Mouse (Mus musculus) neural tube, embryonic 11.5 days (tissue): Measurements from ENCODE around the gene Arid1b. TPM values are rescaled to one million over a fixed set of nuclear protein-coding genes. Genes with fewer than 3 reads are reported as not detected.
"Not testable (repeated sequence)": the region's sequence is repeated elsewhere in the genome, so short reads cannot be mapped to it uniquely, and the experiment has no call there.

ENCODE experiments used
- ATAC-seq: fragments of 200-750 bp; cut with Nextera tagmentation; 2 replicates; pipeline ENCODE4 v1.8.0; 2017; ENCODE audit warnings: moderate number of reproducible peaks, mild to moderate bottlenecking, moderate TSS enrichment, moderate library complexity; ENCODE audit not compliant: insufficient read depth, low FRiP score, low TSS enrichment
- DNase-seq: peaks from one replicate; pipeline ENCODE4 v3.0.0-alpha.2; 2015; ENCODE audit warnings: low spot score
- H3K27ac ChIP-seq: fragments of 300-500 bp; sonication (generic); 2 replicates; pipeline ENCODE4 v1.5.1; 2014; ENCODE audit warnings: low read depth, mild to moderate bottlenecking, low read length
- H3K27me3 ChIP-seq: fragments of 300-500 bp; sonication (generic); 2 replicates; pipeline ENCODE4 v1.6.1; 2014; ENCODE audit warnings: mild to moderate bottlenecking, low read length, mixed read lengths; ENCODE audit not compliant: control insufficient read depth, insufficient read depth
- H3K36me3 ChIP-seq: fragments of 300-500 bp; sonication (generic); 2 replicates; pipeline ENCODE4 v1.6.1; 2014; ENCODE audit warnings: mild to moderate bottlenecking, low read length, moderate library complexity, mixed read lengths; ENCODE audit not compliant: control insufficient read depth, insufficient read depth
- H3K4me1 ChIP-seq: fragments of 300-500 bp; sonication (generic); 2 replicates; pipeline ENCODE4 v1.6.1; 2014; ENCODE audit warnings: low read length, mixed read lengths; ENCODE audit not compliant: control insufficient read depth, insufficient read depth
- H3K4me2 ChIP-seq: fragments of 300-500 bp; sonication (generic); 2 replicates; pipeline ENCODE4 v1.6.1; 2014; ENCODE audit warnings: low read depth, mild to moderate bottlenecking, moderate library complexity
- H3K4me3 ChIP-seq: fragments of 300-500 bp; sonication (generic); 2 replicates; pipeline ENCODE4 v1.5.1; 2014; ENCODE audit warnings: low read depth, low read length
- H3K9ac ChIP-seq: fragments of 300-500 bp; sonication (generic); 2 replicates; pipeline ENCODE4 v1.6.1; 2014; ENCODE audit warnings: mild to moderate bottlenecking, low read length
- H3K9me3 ChIP-seq: fragments of 300-500 bp; sonication (generic); 2 replicates; pipeline ENCODE4 v1.6.1; 2016; ENCODE audit warnings: low read length; ENCODE audit not compliant: control insufficient read depth
- WGBS: fragments of 180-500 bp; shearing (Covaris S2); extraction: QIAGEN DNeasy Blood & Tissue Kit; methylation state at CpG from one replicate; pipeline ENCODE4 v1.1.7; 2014; 5-methylcytosine and 5-hydroxymethylcytosine counted together
- polyA plus RNA-seq: library from polyadenylated mRNA; unstranded; fragments of >200 nt; fragmentation: Nextera tagmentation; extraction: Ambion mirVana; gene quantifications from 2 replicates; pipeline ENCODE4 v1.2.1, GENCODE M21; 2014

Gene Arid1b
- polyA plus RNA-seq, 1 experiment from 2014 or later, result 14.3 TPM

DNA sequence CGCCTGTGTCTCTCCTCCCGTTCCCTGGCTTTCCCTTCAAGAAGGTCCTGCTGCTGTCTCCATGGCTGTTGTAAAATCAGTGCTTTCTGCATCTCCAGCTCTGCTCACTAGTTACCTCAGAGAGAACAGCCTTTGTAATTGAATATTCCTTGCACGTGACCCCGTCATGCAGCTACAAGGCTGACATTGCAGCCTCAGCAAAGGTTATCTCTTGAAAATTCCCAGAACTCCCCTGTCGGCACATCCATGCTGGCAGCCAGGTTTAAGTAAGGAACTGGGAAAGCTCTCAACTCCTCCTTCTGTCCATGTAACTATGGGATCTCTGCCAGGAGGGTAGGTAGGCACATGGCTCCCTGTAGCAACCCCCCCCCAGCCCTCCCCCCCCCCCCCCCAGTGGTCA is 91.8 kb downstream of the Arid1b start:
- Histone ChIP-seq H3K4me1 (peaks cover 27% of the 10 kb centered on the region), H3K27ac (no peak overlapping the region), H3K4me3 (no peak overlapping the region), H3K9ac (no peak overlapping the region), H3K36me3 (no peaks in the 10 kb centered on the region), H3K9me3 (no peaks in the 10 kb centered on the region), H3K27me3 (no peaks in the 10 kb centered on the region), H3K4me2 (no peak overlapping the region)
- no peak for DNase-seq
- 66% methylated on average over 5 of the region's 5 CpGs for WGBS
- no peak for ATAC-seq

GRCm38 (mm10) chr17:5088241-5088640 is 94.1 kb downstream of the Arid1b start:
- DNase-seq, H3K27ac ChIP-seq, ATAC-seq, H3K9me3 ChIP-seq, H3K4me3 ChIP-seq, H3K9ac ChIP-seq, H3K27me3 ChIP-seq, H3K36me3 ChIP-seq, H3K4me2 ChIP-seq: not testable (repeated sequence)
- H3K4me1 ChIP-seq, result peaks cover 19% of the 10 kb centered on the region
- 83% methylated on average over 2 of the region's 2 CpGs for WGBS

- H3K4me1 ChIP-seq, result peaks cover 16% of the 10 kb centered on the region
- H3K36me3 ChIP-seq, result no peaks in the 10 kb centered on the region
- no peaks in the 10 kb centered on the region for H3K27me3 ChIP-seq
- 61% methylated on average over 5 of the region's 5 CpGs for WGBS
- no peak for DNase-seq
- no peak for ATAC-seq
- H3K9me3 ChIP-seq, result no peaks in the 10 kb centered on the region
- H3K4me2 ChIP-seq, result no peak overlapping the region
- no peak overlapping the region for H3K4me3 ChIP-seq
- H3K9ac ChIP-seq, result no peak overlapping the region
- H3K27ac ChIP-seq, result no peak overlapping the region
These were observed 94.7 kb downstream of the Arid1b start for GRCm38 (mm10) chr17:5088822-5089221.

DNA sequence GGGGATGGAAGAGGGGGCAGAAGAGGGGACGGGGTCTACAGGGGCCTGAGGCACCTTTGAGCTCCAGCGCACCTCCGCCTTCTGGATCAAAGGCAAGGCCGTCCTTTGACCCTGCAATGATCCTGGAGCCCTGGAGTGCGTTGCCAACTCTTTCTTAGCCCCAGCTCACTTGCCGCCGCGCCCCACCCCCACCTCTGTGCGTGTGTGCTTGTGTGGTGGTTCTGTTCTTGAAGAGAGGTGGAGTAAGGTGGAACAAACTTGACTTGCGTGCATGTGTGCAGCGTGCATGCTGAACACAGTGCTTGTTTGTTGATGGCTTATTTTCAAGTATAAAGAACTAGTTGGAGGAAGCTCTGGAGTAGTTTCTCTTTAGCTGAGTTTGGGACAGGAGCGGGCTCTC is 95.4 kb downstream of the Arid1b start:
- H3K4me1 ChIP-seq, result peaks cover 12% of the 10 kb centered on the region
- no peak overlapping the region for H3K4me2 ChIP-seq
- no peaks in the 10 kb centered on the region for H3K27me3 ChIP-seq
- H3K9ac ChIP-seq, result no peak overlapping the region
- H3K4me3 ChIP-seq, result no peak overlapping the region
- H3K27ac ChIP-seq, result no peak overlapping the region
- no peaks in the 10 kb centered on the region for H3K36me3 ChIP-seq
- H3K9me3 ChIP-seq, result no peaks in the 10 kb centered on the region
- ATAC-seq (no peak), DNase-seq (peak; percentile 40)
- WGBS, result 10% methylated on average over 12 of the region's 12 CpGs

- Histone ChIP-seq H3K9me3 (no peaks in the 10 kb centered on the region), H3K27me3 (no peaks in the 10 kb centered on the region), H3K36me3 (no peaks in the 10 kb centered on the region), H3K4me1 (peaks cover 17% of the 10 kb centered on the region), H3K4me3 (no peak overlapping the region), H3K27ac (no peak overlapping the region), H3K4me2 (no peak overlapping the region), H3K9ac (no peak overlapping the region)
- no peak for DNase-seq
- no peak for ATAC-seq
- 82% methylated on average over 16 of the region's 16 CpGs for WGBS
These were observed 97.4 kb downstream of the Arid1b start for GRCm38 (mm10) chr17:5091490-5091889.

DNA sequence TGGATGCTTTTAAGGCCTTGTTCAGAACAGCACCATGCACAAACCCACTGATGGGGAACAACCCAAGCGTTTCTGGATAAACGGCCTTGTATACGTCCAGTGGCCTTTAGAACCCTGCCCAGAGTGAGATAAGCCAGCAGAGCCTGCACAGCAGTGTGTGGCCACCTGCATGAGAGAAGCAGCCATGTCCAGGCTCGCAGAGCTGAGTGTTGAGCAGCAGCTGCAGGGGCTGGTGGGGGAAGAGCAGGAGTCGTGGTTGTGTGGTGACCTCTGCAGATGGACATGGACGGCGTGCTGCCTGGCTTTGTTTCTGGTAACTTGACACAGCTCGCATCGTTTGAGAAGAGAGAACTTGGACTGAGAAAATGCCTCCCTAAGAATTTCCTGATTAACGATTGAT is 97.8 kb downstream of the Arid1b start:
- WGBS, result 67% methylated on average over 10 of the region's 10 CpGs
- H3K4me1 ChIP-seq, result peaks cover 17% of the 10 kb centered on the region
- no peak for DNase-seq
- no peaks in the 10 kb centered on the region for H3K27me3 ChIP-seq
- no peak overlapping the region for H3K4me3 ChIP-seq
- H3K9me3 ChIP-seq, result no peaks in the 10 kb centered on the region
- H3K9ac ChIP-seq, result no peak overlapping the region
- no peak overlapping the region for H3K27ac ChIP-seq
- H3K4me2 ChIP-seq, result no peak overlapping the region
- no peaks in the 10 kb centered on the region for H3K36me3 ChIP-seq
- ATAC-seq, result no peak

GRCm38 (mm10) chr17:5093343-5093742 is 99.2 kb downstream of the Arid1b start:
- H3K27ac ChIP-seq, DNase-seq, H3K4me3 ChIP-seq, H3K9me3 ChIP-seq, H3K27me3 ChIP-seq, H3K4me2 ChIP-seq, H3K36me3 ChIP-seq, H3K9ac ChIP-seq, ATAC-seq: not testable (repeated sequence)
- 57% methylated on average over 2 of the region's 2 CpGs for WGBS
- peaks cover 17% of the 10 kb centered on the region for H3K4me1 ChIP-seq

- Histone ChIP-seq H3K9ac (no peak overlapping the region), H3K9me3 (no peaks in the 10 kb centered on the region), H3K27ac (no peak overlapping the region), H3K27me3 (no peaks in the 10 kb centered on the region), H3K36me3 (no peaks in the 10 kb centered on the region), H3K4me1 (peaks cover 13% of the 10 kb centered on the region), H3K4me3 (no peak overlapping the region), H3K4me2 (no peak overlapping the region)
- DNase-seq, result no peak
- ATAC-seq, result no peak
- WGBS, result 88% methylated on average over 5 of the region's 5 CpGs
These were observed 100.5 kb downstream of the Arid1b start for GRCm38 (mm10) chr17:5094636-5095035.

DNA sequence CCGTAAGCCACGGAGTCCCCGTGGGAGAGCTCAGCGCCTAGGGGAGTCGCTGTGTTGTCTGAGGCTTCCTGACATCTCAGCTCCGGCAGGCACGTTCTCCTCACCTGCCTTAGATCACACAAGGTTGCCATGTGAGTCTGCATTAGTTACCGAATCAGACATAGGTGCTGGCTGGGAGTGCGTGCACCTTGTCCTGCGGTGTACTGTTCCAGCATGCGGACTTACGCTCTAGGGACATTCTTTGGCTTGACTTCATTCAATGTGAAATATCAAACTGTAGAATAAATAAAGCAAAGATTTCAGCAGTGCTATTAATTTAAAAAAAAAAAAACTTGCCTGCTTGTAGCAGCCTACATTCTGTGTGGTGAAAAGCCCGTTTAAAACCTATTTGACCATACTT is 101.6 kb downstream of the Arid1b start:
- no peaks in the 10 kb centered on the region for H3K36me3 ChIP-seq
- H3K4me3 ChIP-seq, result no peak overlapping the region
- no peak for DNase-seq
- no peaks in the 10 kb centered on the region for H3K9me3 ChIP-seq
- no peak overlapping the region for H3K9ac ChIP-seq
- no peaks in the 10 kb centered on the region for H3K27me3 ChIP-seq
- no peak overlapping the region for H3K27ac ChIP-seq
- H3K4me1 ChIP-seq, result peaks cover 9% of the 10 kb centered on the region; the same call in 1 of the 2 replicates
- no peak overlapping the region for H3K4me2 ChIP-seq
- ATAC-seq, result no peak
- WGBS, result 90% methylated on average over 13 of the region's 13 CpGs
